Mouse (Mus musculus): ENCODE measurements around the gene Dpp8. TPM values are rescaled to one million over a fixed set of nuclear protein-coding genes. Genes with fewer than 3 reads are reported as not detected.

The Dpp8 gene
- polyA plus RNA-seq, 1 experiment from 2014 or later: 14.9 TPM

- H3K27ac ChIP-seq (replicated peaks): no peak overlapping the region
- H3K9ac ChIP-seq (ENCODE audit: low read length): no peak overlapping the region
- ATAC-seq (ENCODE audit: low FRiP score, low TSS enrichment): no peak
- WGBS: 27% methylated on average over 3 of the region's 3 CpGs
- H3K4me3 ChIP-seq (ENCODE audit: low read depth, low read length): no peak overlapping the region
- no peak for DNase-seq (ENCODE audit: low spot score)
- no peaks in the 10 kb centered on the region for H3K9me3 ChIP-seq (ENCODE audit: control insufficient read depth, low read length)
- 0 out of 2 replicates have a peak, but pooled peaks cover 5% of the 10 kb centered on the region for H3K4me1 ChIP-seq (replicated peaks; ENCODE audit: control insufficient read depth, insufficient read depth)
- no peaks in the 10 kb centered on the region for H3K36me3 ChIP-seq (ENCODE audit: control insufficient read depth, insufficient read depth, low read length)
- H3K4me2 ChIP-seq (replicated peaks; ENCODE audit: low read depth): no peak overlapping the region
- TF ChIP-seq CTCF (IDR thresholded peaks at IDR 0.05; ENCODE audit: low read depth) (no peak), EP300 (optimal IDR thresholded peaks at IDR 0.05) (no peak)
- no peaks in the 10 kb centered on the region for H3K27me3 ChIP-seq (ENCODE audit: control insufficient read depth, insufficient read depth, low read length)
These were observed 13.1 kb upstream of the Dpp8 start for GRCm38 (mm10) chr9:65019146-65019545.

DNA sequence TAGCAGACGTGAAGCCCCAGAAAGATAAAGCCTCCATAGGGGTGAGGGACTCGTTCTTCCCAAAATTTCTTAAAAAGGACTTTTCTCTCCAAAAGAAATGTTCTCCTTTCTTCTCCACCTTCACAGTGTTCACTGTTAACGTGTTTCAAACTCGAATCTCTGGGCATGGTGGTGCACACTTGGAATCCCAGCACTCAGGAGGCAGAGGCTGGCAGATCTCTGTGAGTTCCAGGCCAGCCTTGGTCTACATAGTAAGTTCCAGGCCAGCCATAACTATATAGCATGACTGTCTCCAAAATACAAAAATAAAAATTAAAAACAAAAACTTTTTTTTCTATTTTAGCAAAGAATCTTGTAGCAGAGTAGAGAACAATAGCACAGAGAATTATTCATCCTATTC, 12.1 kb upstream of the Dpp8 start:
- H3K9ac ChIP-seq (ENCODE audit: low read length): no peak overlapping the region
- no peaks in the 10 kb centered on the region for H3K27me3 ChIP-seq (ENCODE audit: control insufficient read depth, insufficient read depth, low read length)
- peak overlapping the region; percentile 96; the same call in 1 of the 2 replicates for H3K4me3 ChIP-seq (ENCODE audit: low read depth, low read length)
- TF ChIP-seq EP300 (optimal IDR thresholded peaks at IDR 0.05) (no peak), CTCF (IDR thresholded peaks at IDR 0.05; ENCODE audit: low read depth) (no peak)
- ATAC-seq (ENCODE audit: low FRiP score, low TSS enrichment) (no peak), DNase-seq (ENCODE audit: low spot score) (no peak)
- H3K9me3 ChIP-seq (ENCODE audit: control insufficient read depth, low read length): no peaks in the 10 kb centered on the region
- no peak overlapping the region for H3K27ac ChIP-seq (replicated peaks)
- peak overlapping the region; percentile 95 for H3K4me2 ChIP-seq (replicated peaks; ENCODE audit: low read depth)
- H3K36me3 ChIP-seq (ENCODE audit: control insufficient read depth, insufficient read depth, low read length): no peaks in the 10 kb centered on the region
- WGBS: 63% methylated on average over 4 of the region's 4 CpGs
- H3K4me1 ChIP-seq (replicated peaks; ENCODE audit: control insufficient read depth, insufficient read depth): 0 out of 2 replicates have a peak, but pooled peaks cover 5% of the 10 kb centered on the region

DNA sequence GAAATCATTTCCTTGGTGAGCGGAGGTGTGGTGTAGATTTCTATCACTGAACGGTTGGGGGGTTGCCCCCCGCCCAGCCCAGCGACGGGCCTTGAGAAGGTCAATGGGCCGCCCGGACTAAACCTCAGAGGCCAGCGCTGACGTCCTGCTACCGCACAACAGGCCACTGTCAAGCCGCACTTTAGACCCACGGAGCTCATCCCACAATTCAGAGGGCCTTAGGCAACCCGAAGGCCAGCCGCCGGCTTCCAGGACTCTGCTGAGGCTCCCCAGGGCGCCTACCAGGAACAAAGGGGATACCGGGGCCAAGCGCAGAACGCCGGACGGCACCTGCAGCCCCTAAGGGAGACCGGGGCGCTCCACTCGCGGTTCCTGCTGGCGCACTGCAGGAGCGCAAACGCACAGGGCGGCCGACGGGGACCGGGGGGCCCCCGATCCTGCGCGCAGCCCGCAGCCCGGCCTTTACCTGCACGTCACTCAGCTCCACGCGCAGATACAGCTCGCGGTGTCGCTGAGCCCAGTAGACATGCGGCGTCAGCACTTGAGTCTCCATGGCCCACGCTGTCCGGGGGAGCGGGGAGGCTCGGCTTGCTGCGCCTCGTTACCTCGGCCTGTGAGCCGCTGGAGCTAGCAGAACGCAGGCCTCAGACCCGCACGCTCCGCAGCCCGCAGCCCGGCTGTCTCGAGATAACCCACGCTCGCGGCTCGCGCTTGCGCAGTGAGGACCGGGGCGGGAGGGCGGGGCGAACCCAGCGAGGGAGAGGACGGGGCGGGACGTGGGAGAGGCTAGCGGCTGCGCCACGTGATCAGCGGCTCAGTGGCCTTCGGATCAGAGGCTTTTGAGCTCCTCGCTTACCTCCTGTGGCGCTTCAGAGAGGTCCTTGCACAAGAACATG, 11.0 kb upstream of the Dpp8 start, which contains the start of gene Hacd3:
Gene Hacd3 (minus strand): TSS at position 703 of the 896 bp plus-strand sequence.
- H3K27ac ChIP-seq (replicated peaks): peak within 1 kb of the TSS; percentile 88
- DNase-seq (ENCODE audit: low spot score) (peak; percentile 96), ATAC-seq (ENCODE audit: low FRiP score, low TSS enrichment) (peak; percentile 88)
- H3K9ac ChIP-seq (ENCODE audit: low read length): peak within 1 kb of the TSS; percentile 91
- H3K4me3 ChIP-seq (ENCODE audit: low read depth, low read length): peak within 1 kb of the TSS; percentile 96
- H3K36me3 ChIP-seq (ENCODE audit: control insufficient read depth, insufficient read depth, low read length): no peaks in the 10 kb centered on the region
- H3K27me3 ChIP-seq (ENCODE audit: control insufficient read depth, insufficient read depth, low read length): no peaks in the 10 kb centered on the region
- under 1% methylated on average over 81 of the region's 81 CpGs for WGBS
- H3K9me3 ChIP-seq (ENCODE audit: control insufficient read depth, low read length): no peaks in the 10 kb centered on the region
- TF ChIP-seq CTCF (IDR thresholded peaks at IDR 0.05; ENCODE audit: low read depth) (no peak; the same call in 1 of the 2 replicates), EP300 (optimal IDR thresholded peaks at IDR 0.05) (no peak)
- H3K4me2 ChIP-seq (replicated peaks; ENCODE audit: low read depth): peak within 1 kb of the TSS; percentile 95
- H3K4me1 ChIP-seq (replicated peaks; ENCODE audit: control insufficient read depth, insufficient read depth): 0 out of 2 replicates have a peak, but pooled peaks cover 5% of the 10 kb centered on the region

- no peak for TF ChIP-seq CTCF (IDR thresholded peaks at IDR 0.05; ENCODE audit: low read depth)
- TF ChIP-seq EP300 (optimal IDR thresholded peaks at IDR 0.05): no peak
- no peaks in the 10 kb centered on the region for H3K36me3 ChIP-seq (ENCODE audit: control insufficient read depth, insufficient read depth, low read length)
- H3K9me3 ChIP-seq (ENCODE audit: control insufficient read depth, low read length): no peaks in the 10 kb centered on the region
- no peaks in the 10 kb centered on the region for H3K27me3 ChIP-seq (ENCODE audit: control insufficient read depth, insufficient read depth, low read length)
- ATAC-seq (ENCODE audit: low FRiP score, low TSS enrichment) (no peak; the same call in 1 of the 2 replicates), DNase-seq (ENCODE audit: low spot score) (no peak)
- WGBS: 21% methylated on average over 9 of the region's 9 CpGs
- 0 out of 2 replicates have a peak, but pooled peaks cover 5% of the 10 kb centered on the region for H3K4me1 ChIP-seq (replicated peaks; ENCODE audit: control insufficient read depth, insufficient read depth)
- peak overlapping the region; percentile 96 for H3K4me3 ChIP-seq (ENCODE audit: low read depth, low read length)
- H3K9ac ChIP-seq (ENCODE audit: low read length): peak overlapping the region; percentile 91
- peak overlapping the region; percentile 95 for H3K4me2 ChIP-seq (replicated peaks; ENCODE audit: low read depth)
- H3K27ac ChIP-seq (replicated peaks): peak overlapping the region; percentile 88
These were observed 10.2 kb upstream of the Dpp8 start for GRCm38 (mm10) chr9:65021887-65022579.

- Histone ChIP-seq H3K9me3 (ENCODE audit: control insufficient read depth, low read length) (no peaks in the 10 kb centered on the region), H3K36me3 (ENCODE audit: control insufficient read depth, insufficient read depth, low read length) (no peaks in the 10 kb centered on the region), H3K27ac (replicated peaks) (peak overlapping the region; percentile 31; the same call in 1 of the 2 replicates), H3K9ac (ENCODE audit: low read length) (no peak overlapping the region), H3K27me3 (ENCODE audit: control insufficient read depth, insufficient read depth, low read length) (no peaks in the 10 kb centered on the region), H3K4me1 (replicated peaks; ENCODE audit: control insufficient read depth, insufficient read depth) (0 out of 2 replicates have a peak, but pooled peaks cover 5% of the 10 kb centered on the region), H3K4me3 (ENCODE audit: low read depth, low read length) (no peak overlapping the region), H3K4me2 (replicated peaks; ENCODE audit: low read depth) (no peak overlapping the region)
- 47% methylated on average over 4 of the region's 4 CpGs for WGBS
- no peak for TF ChIP-seq CTCF (IDR thresholded peaks at IDR 0.05; ENCODE audit: low read depth)
- no peak for TF ChIP-seq EP300 (optimal IDR thresholded peaks at IDR 0.05)
- peak; percentile 48 for DNase-seq (ENCODE audit: low spot score)
- ATAC-seq (ENCODE audit: low FRiP score, low TSS enrichment): peak; percentile 59
These were observed 9.6 kb upstream of the Dpp8 start for GRCm38 (mm10) chr9:65022580-65023135.

All from stomach, postnatal 0 days (tissue).